Mouse (Mus musculus) stomach, embryonic 14.5 days (tissue): Measurements from ENCODE around the gene Tmtc2. TPM values are rescaled to one million over a fixed set of nuclear protein-coding genes. Genes with fewer than 3 reads are reported as not detected.

Experiments used
- ATAC-seq: fragments of 200-750 bp; cut with Nextera tagmentation; 2 replicates; pipeline ENCODE4 v1.8.0; 2017; ENCODE audit warnings: low read depth, moderate TSS enrichment; ENCODE audit not compliant: insufficient number of reproducible peaks, insufficient read depth, low FRiP score
- H3K27ac ChIP-seq: fragments of 300-500 bp; sonication (generic); 2 replicates; pipeline ENCODE4 v1.5.1; 2014; ENCODE audit warnings: mild to moderate bottlenecking, low read length, moderate library complexity, mixed read lengths
- H3K27me3 ChIP-seq: fragments of 300-500 bp; sonication (generic); 2 replicates; pipeline ENCODE4 v1.6.1; 2014; ENCODE audit warnings: low read length, control low read depth, mixed read lengths; ENCODE audit not compliant: control insufficient read depth, insufficient read depth
- H3K36me3 ChIP-seq: fragments of 300-500 bp; sonication (generic); 2 replicates; pipeline ENCODE4 v1.6.1; 2014; ENCODE audit warnings: mild to moderate bottlenecking, control low read depth, low read length, moderate library complexity, mixed read lengths; ENCODE audit not compliant: control insufficient read depth, insufficient read depth
- H3K4me1 ChIP-seq: fragments of 300-500 bp; sonication (generic); 2 replicates; pipeline ENCODE4 v1.6.1; 2014; ENCODE audit warnings: low read length, control low read depth, mixed read lengths; ENCODE audit not compliant: control insufficient read depth, insufficient read depth
- H3K4me2 ChIP-seq: fragments of 300-500 bp; sonication (generic); replicated peaks from 2 replicates; pipeline ENCODE4 v1.6.1; 2014; ENCODE audit warnings: low read depth, low read length, control low read depth
- H3K4me3 ChIP-seq: fragments of 300-500 bp; sonication (generic); 2 replicates; pipeline ENCODE4 v1.5.1; 2014; ENCODE audit warnings: low read depth, low read length, control low read depth
- H3K9ac ChIP-seq: fragments of 300-500 bp; sonication (generic); replicated peaks from 2 replicates; pipeline ENCODE4 v1.6.1; 2014; ENCODE audit warnings: low read depth, mild to moderate bottlenecking, control low read depth, low read length, moderate library complexity, mixed read lengths
- H3K9me3 ChIP-seq: fragments of 300-500 bp; sonication (generic); 2 replicates; pipeline ENCODE4 v1.6.1; 2016; ENCODE audit warnings: low read depth, low read length, control low read depth; ENCODE audit not compliant: control insufficient read depth
- WGBS: fragments of 180-500 bp; shearing (Covaris S2); extraction: QIAGEN DNeasy Blood & Tissue Kit; methylation state at CpG from one replicate; pipeline ENCODE4 v1.1.7; 2014; 5-methylcytosine and 5-hydroxymethylcytosine counted together
- polyA plus RNA-seq: library from polyadenylated mRNA; unstranded; fragments of >200 nt; fragmentation: Nextera tagmentation; extraction: Ambion mirVana; gene quantifications from 2 replicates; pipeline ENCODE4 v1.2.1, GENCODE M21; 2014

Gene Tmtc2
- polyA plus RNA-seq, 1 experiment from 2014 or later = 16.4 TPM

DNA sequence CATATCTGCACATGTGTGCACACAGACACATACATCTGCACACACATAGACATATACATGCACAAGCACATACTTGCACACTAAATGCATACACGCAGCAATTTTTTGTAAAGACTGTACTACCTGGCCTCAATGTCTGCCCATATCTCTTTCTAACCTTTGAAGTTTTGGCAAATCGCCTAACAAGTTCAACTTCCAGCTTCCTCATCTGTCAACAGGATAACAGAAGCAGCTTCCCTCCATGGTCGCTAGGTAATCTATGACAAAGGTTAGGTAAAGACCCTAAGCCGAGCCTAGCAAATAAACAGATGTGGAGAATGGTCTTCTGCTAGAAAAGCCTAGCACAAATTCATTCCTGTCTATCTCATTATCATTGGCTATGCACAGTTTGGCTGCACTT, 37.3 kb downstream of the Tmtc2 start:
- Histone ChIP-seq H3K4me2 (no peak overlapping the region), H3K4me3 (no peak overlapping the region), H3K9ac (no peak overlapping the region), H3K36me3 (no peaks in the 10 kb centered on the region; the same call in 1 of the 2 replicates), H3K9me3 (no peaks in the 10 kb centered on the region), H3K4me1 (0 out of 2 replicates have a peak, but pooled peaks cover 3% of the 10 kb centered on the region), H3K27ac (no peak overlapping the region), H3K27me3 (no peaks in the 10 kb centered on the region)
- 67% methylated on average over 4 of the region's 4 CpGs for WGBS
- no peak for ATAC-seq

DNA sequence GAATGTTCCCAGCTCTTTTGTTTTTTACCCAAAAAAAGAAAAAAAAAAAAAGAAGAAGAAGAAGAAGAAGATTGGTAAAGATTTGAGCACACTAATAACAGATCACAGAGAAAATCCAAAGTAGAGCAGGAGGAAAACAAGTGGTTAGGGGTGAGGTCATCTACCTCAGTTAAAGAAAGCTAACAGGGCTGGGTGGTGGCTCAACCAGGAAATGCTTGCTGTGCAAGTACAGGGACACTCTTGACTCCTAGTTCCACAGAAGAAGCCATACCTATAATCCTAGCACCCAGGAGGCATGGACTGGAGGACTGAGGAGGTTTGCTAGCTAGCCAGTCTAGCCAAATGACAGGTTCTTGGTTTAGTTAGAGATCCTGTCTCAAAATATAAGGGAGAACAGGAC, 38.4 kb downstream of the Tmtc2 start:
- H3K36me3 ChIP-seq = no peaks in the 10 kb centered on the region; the same call in 1 of the 2 replicates
- H3K9ac ChIP-seq = no peak overlapping the region
- H3K27ac ChIP-seq = no peak overlapping the region
- no peak for ATAC-seq
- no peaks in the 10 kb centered on the region for H3K9me3 ChIP-seq
- no peaks in the 10 kb centered on the region for H3K27me3 ChIP-seq
- H3K4me2 ChIP-seq = no peak overlapping the region
- H3K4me3 ChIP-seq = no peak overlapping the region
- 0 out of 2 replicates have a peak, but pooled peaks cover 3% of the 10 kb centered on the region for H3K4me1 ChIP-seq

DNA sequence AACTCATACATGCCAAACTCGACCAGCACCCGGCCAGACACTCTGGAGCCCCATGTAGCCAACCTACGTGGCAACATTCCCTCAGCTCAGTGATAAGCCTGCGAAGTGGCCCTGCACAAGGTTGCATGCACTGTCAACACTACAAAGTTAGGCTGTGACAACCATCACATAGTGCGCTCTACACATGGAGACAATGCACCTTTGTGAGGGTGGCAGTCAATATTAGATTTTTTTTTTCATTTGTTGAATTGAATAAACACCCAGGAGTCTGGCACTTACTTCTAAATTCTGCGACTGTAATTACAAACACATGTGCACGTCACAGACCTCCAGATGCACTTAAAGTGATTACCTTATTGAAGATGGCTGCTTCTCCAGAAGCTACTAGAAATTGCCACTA, 41.5 kb downstream of the Tmtc2 start:
- no peaks in the 10 kb centered on the region for H3K27me3 ChIP-seq
- H3K36me3 ChIP-seq = no peaks in the 10 kb centered on the region; the same call in 1 of the 2 replicates
- ATAC-seq = no peak
- 0 out of 2 replicates have a peak, but pooled peaks cover 3% of the 10 kb centered on the region for H3K4me1 ChIP-seq
- H3K4me3 ChIP-seq = no peak overlapping the region
- WGBS = 72% methylated on average over 7 of the region's 7 CpGs
- H3K9me3 ChIP-seq = no peaks in the 10 kb centered on the region
- no peak overlapping the region for H3K4me2 ChIP-seq
- no peak overlapping the region for H3K27ac ChIP-seq
- H3K9ac ChIP-seq = no peak overlapping the region

DNA sequence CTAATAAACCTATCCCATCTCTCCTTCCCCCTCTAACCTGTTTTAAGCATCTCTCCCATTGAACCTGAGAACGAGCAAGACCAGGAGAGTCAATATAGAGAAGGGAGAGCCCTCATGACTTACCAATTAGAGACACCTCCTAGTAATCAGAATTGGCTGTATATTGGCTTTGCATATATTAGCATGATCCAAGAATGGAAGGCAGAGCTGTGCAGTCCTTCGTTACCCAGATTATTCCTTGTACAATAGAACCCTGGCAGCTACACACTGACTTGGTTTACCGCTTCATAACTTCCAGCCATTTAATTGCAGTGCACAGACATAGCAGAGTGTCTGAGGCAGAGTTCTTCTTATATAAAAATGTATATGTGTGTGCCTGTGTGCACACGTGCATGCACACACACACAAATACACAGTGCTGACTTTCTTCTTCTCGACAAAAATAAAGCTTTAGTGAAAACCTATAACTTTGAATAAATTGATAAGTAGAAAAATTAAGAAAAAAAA, 42.2 kb downstream of the Tmtc2 start:
- H3K27me3 ChIP-seq = no peaks in the 10 kb centered on the region
- H3K36me3 ChIP-seq = no peaks in the 10 kb centered on the region; the same call in 1 of the 2 replicates
- H3K9me3 ChIP-seq = no peaks in the 10 kb centered on the region
- H3K27ac ChIP-seq = no peak overlapping the region
- no peak overlapping the region for H3K9ac ChIP-seq
- 0 out of 2 replicates have a peak, but pooled peaks cover 3% of the 10 kb centered on the region for H3K4me1 ChIP-seq
- ATAC-seq = no peak
- WGBS = 87% methylated on average over 5 of the region's 5 CpGs
- no peak overlapping the region for H3K4me3 ChIP-seq
- H3K4me2 ChIP-seq = no peak overlapping the region

DNA sequence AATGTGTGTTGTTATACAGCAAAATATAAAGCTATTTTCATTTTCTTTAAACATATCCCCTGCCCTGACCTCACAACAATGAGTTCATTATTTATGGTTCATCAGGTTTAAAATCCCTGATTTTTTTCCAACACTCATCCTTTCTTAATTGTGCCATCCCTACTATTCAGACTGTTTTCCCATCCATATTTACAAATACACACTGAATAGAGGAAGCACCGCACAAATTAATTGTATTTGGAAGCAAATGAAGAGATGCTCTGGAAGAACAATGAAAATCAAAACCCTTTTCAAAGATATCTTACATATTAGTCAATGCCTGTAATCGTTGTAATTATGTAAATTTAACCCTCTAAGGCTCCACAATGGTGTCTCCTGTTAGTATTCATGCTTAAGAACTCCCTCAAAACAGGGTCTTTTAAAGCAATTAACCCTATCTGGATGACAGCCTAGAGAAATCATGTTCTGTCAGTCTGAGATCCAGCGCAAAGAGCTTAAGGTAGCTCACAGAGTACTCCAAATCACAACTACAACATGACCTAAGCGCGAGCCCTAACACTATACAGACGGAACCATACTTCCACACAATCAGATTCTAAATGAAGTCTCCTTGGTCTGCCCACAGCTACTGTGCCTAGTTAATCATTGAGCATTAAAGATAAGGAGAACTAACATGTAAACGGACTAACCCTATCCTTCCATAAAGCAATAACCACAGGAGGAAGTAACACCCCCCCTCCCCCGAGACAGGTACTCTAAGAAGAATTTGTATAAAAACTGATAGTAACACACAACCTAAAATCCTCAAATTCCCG, 43.0 kb downstream of the Tmtc2 start:
- no peak overlapping the region for H3K9ac ChIP-seq
- no peak overlapping the region for H3K27ac ChIP-seq
- H3K4me1 ChIP-seq = 0 out of 2 replicates have a peak, but pooled peaks cover 3% of the 10 kb centered on the region
- H3K9me3 ChIP-seq = no peaks in the 10 kb centered on the region
- no peak overlapping the region for H3K4me3 ChIP-seq
- no peak overlapping the region for H3K4me2 ChIP-seq
- ATAC-seq = peak; percentile 79
- no peaks in the 10 kb centered on the region for H3K36me3 ChIP-seq
- no peaks in the 10 kb centered on the region for H3K27me3 ChIP-seq
- 75% methylated on average over 9 of the region's 9 CpGs for WGBS

DNA sequence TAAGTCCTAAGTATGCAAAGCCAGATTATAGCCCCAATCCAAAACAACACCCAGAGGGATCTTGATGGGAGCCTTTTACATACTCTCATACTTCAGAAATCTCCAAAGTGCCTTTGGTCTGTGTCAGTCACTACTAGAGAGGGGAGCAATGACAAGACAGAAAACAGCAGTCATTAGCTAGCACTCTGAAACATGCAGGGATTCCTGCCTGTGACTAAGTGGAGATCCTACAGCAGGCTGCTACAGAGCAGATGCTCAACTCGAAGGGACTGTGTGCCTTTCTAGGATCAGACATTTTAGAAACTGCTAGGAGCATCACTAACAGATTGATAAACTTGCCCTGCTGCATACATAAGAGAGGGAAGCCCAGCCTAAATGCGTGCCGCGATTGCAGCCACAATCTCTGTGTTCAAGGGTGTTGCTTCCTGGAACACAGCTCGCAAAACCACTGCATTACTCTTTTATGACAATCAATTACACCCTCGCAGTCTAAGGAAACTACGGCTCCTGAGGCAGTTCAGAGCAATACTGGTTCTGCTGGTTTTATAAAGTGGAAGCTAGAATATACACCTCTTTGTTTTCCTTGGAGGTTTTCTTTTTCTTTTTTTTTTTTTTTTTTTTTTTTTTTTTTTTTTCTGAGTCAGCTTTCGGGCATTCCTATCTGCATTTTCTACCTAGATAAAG, 50.7 kb downstream of the Tmtc2 start:
- 30% methylated on average over 8 of the region's 8 CpGs for WGBS
- Histone ChIP-seq H3K27ac (peak overlapping the region; percentile 66; the same call in 1 of the 2 replicates), H3K4me3 (no peak overlapping the region), H3K36me3 (no peaks in the 10 kb centered on the region), H3K4me2 (no peak overlapping the region), H3K9ac (no peak overlapping the region), H3K9me3 (no peaks in the 10 kb centered on the region), H3K4me1 (peaks cover 4% of the 10 kb centered on the region; the same call in 1 of the 2 replicates), H3K27me3 (no peaks in the 10 kb centered on the region)
- peak; percentile 77 for ATAC-seq

DNA sequence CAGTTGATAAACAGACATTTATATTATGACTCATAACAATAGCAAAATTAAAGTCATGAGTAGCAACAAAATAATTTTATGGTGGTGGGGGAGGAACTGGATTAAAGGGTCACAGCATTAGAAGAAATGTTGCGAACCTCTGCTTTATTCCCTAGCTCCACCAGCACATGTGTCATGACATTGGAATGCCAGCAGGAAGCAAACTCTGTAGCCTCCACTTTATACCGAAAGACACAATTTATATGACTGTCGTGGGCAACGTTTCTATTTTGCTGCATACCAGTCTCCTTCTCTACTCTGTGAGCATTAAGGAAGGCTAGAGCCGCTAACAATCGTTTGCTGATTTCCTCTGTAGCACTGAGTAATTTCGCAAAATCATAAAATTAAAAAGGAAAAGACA, 51.8 kb downstream of the Tmtc2 start:
- H3K36me3 ChIP-seq = no peaks in the 10 kb centered on the region
- H3K27me3 ChIP-seq = no peaks in the 10 kb centered on the region
- H3K4me3 ChIP-seq = no peak overlapping the region
- no peak for ATAC-seq
- no peak overlapping the region for H3K4me2 ChIP-seq
- no peaks in the 10 kb centered on the region for H3K9me3 ChIP-seq
- H3K9ac ChIP-seq = no peak overlapping the region
- peaks cover 4% of the 10 kb centered on the region; the same call in 1 of the 2 replicates for H3K4me1 ChIP-seq
- WGBS = 52% methylated on average over 7 of the region's 7 CpGs
- 0 out of 2 replicates have a peak overlapping the region, but pooled peaks have one; percentile 66 for H3K27ac ChIP-seq

DNA sequence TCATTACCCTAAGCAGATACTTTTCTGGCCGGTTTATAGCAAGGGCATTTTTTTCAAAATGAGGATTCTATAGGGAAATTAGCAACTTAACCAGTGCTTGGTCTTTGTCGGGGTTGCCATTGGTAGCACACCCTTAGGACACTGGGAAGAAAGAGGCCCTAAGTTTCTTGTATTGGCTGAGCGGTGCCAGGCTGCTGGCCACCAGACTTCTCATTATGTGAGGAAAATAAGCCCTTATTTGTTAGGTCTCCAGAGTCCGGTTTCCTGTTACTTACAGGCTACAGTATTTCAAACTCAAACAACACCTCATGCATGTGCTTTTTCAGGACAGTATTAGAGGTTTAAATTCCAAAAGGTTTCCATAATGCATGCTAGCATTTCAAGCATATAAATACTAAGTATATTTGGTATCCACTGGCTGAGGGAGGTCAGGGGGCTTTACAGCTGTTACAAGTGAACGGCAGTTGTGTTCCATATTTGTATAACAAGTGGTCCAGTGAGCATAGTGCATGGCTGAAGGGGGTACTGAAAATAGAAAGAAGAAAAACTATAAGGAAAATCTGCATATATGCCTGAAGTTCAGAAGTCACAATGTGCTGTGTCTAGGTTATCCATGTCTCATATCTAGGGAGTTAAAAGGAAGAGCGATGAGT, 55.0 kb downstream of the Tmtc2 start:
- H3K36me3 ChIP-seq = no peaks in the 10 kb centered on the region
- no peak for ATAC-seq
- no peak overlapping the region for H3K4me3 ChIP-seq
- no peak overlapping the region for H3K27ac ChIP-seq
- H3K4me1 ChIP-seq = peaks cover 4% of the 10 kb centered on the region; the same call in 1 of the 2 replicates
- no peaks in the 10 kb centered on the region for H3K27me3 ChIP-seq
- no peak overlapping the region for H3K4me2 ChIP-seq
- H3K9me3 ChIP-seq = no peaks in the 10 kb centered on the region
- no peak overlapping the region for H3K9ac ChIP-seq
- WGBS = 83% methylated on average over 6 of the region's 6 CpGs
